Mouse (Mus musculus): ENCODE measurements around the gene Pwwp2b. TPM values are rescaled to one million over a fixed set of nuclear protein-coding genes. Genes with fewer than 3 reads are reported as not detected.

Pwwp2b gene
- polyA plus RNA-seq, 1 experiment from 2014 or later: 16.8 TPM

GRCm38 (mm10) chr7:139233714-139234113 is 14.6 kb upstream of the Pwwp2b start:
- peak overlapping the region; percentile 64; the same call in 1 of the 2 replicates for H3K27ac ChIP-seq (ENCODE audit: low read length)
- H3K9ac ChIP-seq (ENCODE audit: low read length): peak overlapping the region; percentile 25; the same call in 1 of the 2 replicates
- H3K4me2 ChIP-seq (ENCODE audit: low read depth, low read length): peak overlapping the region; percentile 6; the same call in 1 of the 2 replicates
- under 1% methylated on average over 7 of the region's 7 CpGs for WGBS
- no peak overlapping the region for H3K4me3 ChIP-seq (ENCODE audit: low read length)
- no peaks in the 10 kb centered on the region for H3K9me3 ChIP-seq (ENCODE audit: control insufficient read depth, low read length)
- ATAC-seq (ENCODE audit: low read depth): peak; percentile 90
- peaks cover 19% of the 10 kb centered on the region for H3K4me1 ChIP-seq (replicated peaks; ENCODE audit: control insufficient read depth, insufficient read depth, low read length)
- no peaks in the 10 kb centered on the region for H3K27me3 ChIP-seq (ENCODE audit: control insufficient read depth, insufficient read depth, low read depth, low read length)
- H3K36me3 ChIP-seq (ENCODE audit: control insufficient read depth, insufficient read depth, low read length): no peaks in the 10 kb centered on the region

DNA sequence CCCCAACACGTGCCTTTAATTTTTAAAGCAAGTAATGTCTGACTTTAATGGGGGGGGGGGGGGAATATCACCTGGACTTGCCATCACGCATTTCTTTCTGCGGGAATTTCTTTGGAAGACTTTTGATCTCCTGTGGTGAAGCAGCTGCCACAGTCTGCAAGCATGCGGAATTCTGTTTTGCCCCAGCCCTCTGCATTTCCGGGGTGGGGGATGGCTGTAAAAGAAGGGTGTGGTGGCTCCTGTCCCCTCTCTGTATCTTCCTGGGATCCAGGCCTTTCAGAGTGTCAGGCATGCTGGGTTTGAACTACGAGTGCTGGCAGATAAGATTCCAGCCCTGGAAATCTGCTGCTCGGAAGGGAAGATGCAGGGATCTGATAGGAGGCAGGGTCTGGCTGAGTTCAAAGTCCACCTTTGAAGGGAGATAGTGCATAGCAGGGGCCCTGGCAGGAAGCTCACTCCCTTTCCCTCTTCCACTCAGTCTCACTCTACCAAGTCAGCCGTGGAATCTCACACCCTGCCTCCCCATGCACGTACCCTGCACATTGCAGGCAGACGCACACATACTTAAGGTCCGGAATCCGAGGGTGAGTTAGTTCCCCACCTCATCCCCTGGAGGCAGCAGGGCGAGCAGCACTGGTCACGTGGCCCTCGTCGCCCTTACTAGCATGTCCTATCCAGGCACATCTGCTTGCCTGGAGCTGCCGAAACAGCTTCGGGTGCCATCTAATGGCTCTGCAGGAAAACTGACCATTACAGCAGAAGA is 13.7 kb upstream of the Pwwp2b start:
- H3K4me1 ChIP-seq (replicated peaks; ENCODE audit: control insufficient read depth, insufficient read depth, low read length): peaks cover 14% of the 10 kb centered on the region
- H3K4me3 ChIP-seq (ENCODE audit: low read length): no peak overlapping the region
- peak overlapping the region; percentile 38 for H3K27ac ChIP-seq (ENCODE audit: low read length)
- H3K36me3 ChIP-seq (ENCODE audit: control insufficient read depth, insufficient read depth, low read length): no peaks in the 10 kb centered on the region
- H3K4me2 ChIP-seq (ENCODE audit: low read depth, low read length): peak overlapping the region; percentile 10; the same call in 1 of the 2 replicates
- ATAC-seq (ENCODE audit: low read depth): peak; percentile 66
- H3K9ac ChIP-seq (ENCODE audit: low read length): peak overlapping the region; percentile 38; the same call in 1 of the 2 replicates
- no peaks in the 10 kb centered on the region for H3K9me3 ChIP-seq (ENCODE audit: control insufficient read depth, low read length)
- H3K27me3 ChIP-seq (ENCODE audit: control insufficient read depth, insufficient read depth, low read depth, low read length): no peaks in the 10 kb centered on the region
- WGBS: 11% methylated on average over 18 of the region's 18 CpGs

DNA sequence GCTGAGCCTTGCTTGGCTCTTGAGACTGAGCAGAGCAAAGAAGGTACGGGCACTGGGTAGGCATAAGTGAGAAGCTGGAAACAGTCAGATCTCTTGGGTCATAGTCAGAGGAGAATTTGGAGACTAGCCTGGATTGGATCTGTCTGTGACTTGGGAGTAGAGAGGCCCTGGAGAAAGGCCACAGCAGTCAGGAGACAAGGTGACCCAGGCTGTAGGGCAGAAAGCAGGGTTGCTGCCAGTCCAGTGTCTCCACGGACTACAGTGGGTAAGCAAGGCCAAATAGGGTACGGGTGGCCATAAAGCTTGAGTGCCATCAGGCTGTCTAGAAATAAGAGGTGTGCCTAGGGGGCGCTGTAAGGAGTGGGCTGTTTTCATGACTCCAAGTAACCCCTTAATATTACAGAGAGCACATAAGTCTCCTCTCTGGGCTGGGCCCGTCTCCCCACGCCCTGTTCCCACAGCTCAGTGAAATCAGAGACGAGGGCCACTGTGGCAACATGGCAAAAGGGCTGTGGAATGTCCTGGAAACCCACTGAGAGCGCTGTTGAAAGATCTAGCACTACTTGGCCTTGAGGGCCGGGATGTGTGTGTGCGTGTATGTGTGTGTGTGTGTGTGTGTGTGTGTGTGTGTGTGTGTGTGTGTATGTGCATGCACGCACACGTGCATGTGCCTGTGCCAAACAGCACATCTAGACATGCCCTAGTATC is 12.5 kb upstream of the Pwwp2b start:
- 63% methylated on average over 12 of the region's 12 CpGs for WGBS
- 0 out of 2 replicates have a peak overlapping the region, but pooled peaks have one; percentile 3 for H3K27ac ChIP-seq (ENCODE audit: low read length)
- 0 out of 2 replicates have a peak, but pooled peaks have one; percentile 21 for ATAC-seq (ENCODE audit: low read depth)
- H3K27me3 ChIP-seq (ENCODE audit: control insufficient read depth, insufficient read depth, low read depth, low read length): no peaks in the 10 kb centered on the region
- H3K4me1 ChIP-seq (replicated peaks; ENCODE audit: control insufficient read depth, insufficient read depth, low read length): peaks cover 12% of the 10 kb centered on the region
- H3K9ac ChIP-seq (ENCODE audit: low read length): no peak overlapping the region
- no peak overlapping the region for H3K4me2 ChIP-seq (ENCODE audit: low read depth, low read length)
- no peaks in the 10 kb centered on the region for H3K9me3 ChIP-seq (ENCODE audit: control insufficient read depth, low read length)
- no peaks in the 10 kb centered on the region for H3K36me3 ChIP-seq (ENCODE audit: control insufficient read depth, insufficient read depth, low read length)
- no peak overlapping the region for H3K4me3 ChIP-seq (ENCODE audit: low read length)

GRCm38 (mm10) chr7:139239432-139239831 is 8.8 kb upstream of the Pwwp2b start:
- Histone ChIP-seq H3K9ac (ENCODE audit: low read length) (no peak overlapping the region), H3K4me1 (replicated peaks; ENCODE audit: control insufficient read depth, insufficient read depth, low read length) (peaks cover 5% of the 10 kb centered on the region), H3K36me3 (ENCODE audit: control insufficient read depth, insufficient read depth, low read length) (no peaks in the 10 kb centered on the region), H3K9me3 (ENCODE audit: control insufficient read depth, low read length) (no peaks in the 10 kb centered on the region), H3K27me3 (ENCODE audit: control insufficient read depth, insufficient read depth, low read depth, low read length) (no peaks in the 10 kb centered on the region), H3K4me3 (ENCODE audit: low read length) (no peak overlapping the region), H3K4me2 (ENCODE audit: low read depth, low read length) (no peak overlapping the region), H3K27ac (ENCODE audit: low read length) (no peak overlapping the region)
- no peak for ATAC-seq (ENCODE audit: low read depth)
- WGBS: 60% methylated on average over 3 of the region's 3 CpGs

- no peak for ATAC-seq (ENCODE audit: low read depth)
- no peaks in the 10 kb centered on the region for H3K36me3 ChIP-seq (ENCODE audit: control insufficient read depth, insufficient read depth, low read length)
- no peaks in the 10 kb centered on the region for H3K27me3 ChIP-seq (ENCODE audit: control insufficient read depth, insufficient read depth, low read depth, low read length)
- peaks cover 43% of the 10 kb centered on the region for H3K4me1 ChIP-seq (replicated peaks; ENCODE audit: control insufficient read depth, insufficient read depth, low read length)
- no peak overlapping the region for H3K9ac ChIP-seq (ENCODE audit: low read length)
- 70% methylated on average over 5 of the region's 5 CpGs for WGBS
- no peak overlapping the region for H3K27ac ChIP-seq (ENCODE audit: low read length)
- no peak overlapping the region for H3K4me3 ChIP-seq (ENCODE audit: low read length)
- no peaks in the 10 kb centered on the region for H3K9me3 ChIP-seq (ENCODE audit: control insufficient read depth, low read length)
- no peak overlapping the region for H3K4me2 ChIP-seq (ENCODE audit: low read depth, low read length)
These were observed 2.2 kb upstream of the Pwwp2b start for GRCm38 (mm10) chr7:139246086-139246485.

- Histone ChIP-seq H3K4me2 (ENCODE audit: low read depth, low read length) (peak overlapping the region; percentile 69), H3K27me3 (ENCODE audit: control insufficient read depth, insufficient read depth, low read depth, low read length) (no peaks in the 10 kb centered on the region), H3K4me3 (ENCODE audit: low read length) (peak overlapping the region; percentile 76), H3K4me1 (replicated peaks; ENCODE audit: control insufficient read depth, insufficient read depth, low read length) (peaks cover 54% of the 10 kb centered on the region), H3K27ac (ENCODE audit: low read length) (peak overlapping the region; percentile 95), H3K9me3 (ENCODE audit: control insufficient read depth, low read length) (no peaks in the 10 kb centered on the region), H3K9ac (ENCODE audit: low read length) (peak overlapping the region; percentile 86), H3K36me3 (ENCODE audit: control insufficient read depth, insufficient read depth, low read length) (no peaks in the 10 kb centered on the region)
- peak; percentile 62 for ATAC-seq (ENCODE audit: low read depth)
- WGBS: 5% methylated on average over 38 of the region's 38 CpGs
These were observed 1.1 kb upstream of the Pwwp2b start for GRCm38 (mm10) chr7:139246931-139247880.

- peak; percentile 4 for ATAC-seq (ENCODE audit: low read depth)
These were observed 528 bp downstream of the Pwwp2b start for GRCm38 (mm10) chr7:139248615-139249405.

GRCm38 (mm10) chr7:139249406-139250210 is 1.3 kb downstream of the Pwwp2b start:
- Histone ChIP-seq H3K27me3 (ENCODE audit: control insufficient read depth, insufficient read depth, low read depth, low read length) (no peaks in the 10 kb centered on the region), H3K27ac (ENCODE audit: low read length) (peak overlapping the region; percentile 95), H3K4me1 (replicated peaks; ENCODE audit: control insufficient read depth, insufficient read depth, low read length) (peaks cover 71% of the 10 kb centered on the region), H3K4me2 (ENCODE audit: low read depth, low read length) (peak overlapping the region; percentile 69), H3K36me3 (ENCODE audit: control insufficient read depth, insufficient read depth, low read length) (no peaks in the 10 kb centered on the region), H3K9me3 (ENCODE audit: control insufficient read depth, low read length) (no peaks in the 10 kb centered on the region), H3K9ac (ENCODE audit: low read length) (peak overlapping the region; percentile 86), H3K4me3 (ENCODE audit: low read length) (peak overlapping the region; percentile 76)
- ATAC-seq (ENCODE audit: low read depth): no peak
- WGBS: 33% methylated on average over 7 of the region's 7 CpGs

More at GRCm38 (mm10) chr7:139248615-139249405, 528 bp downstream of the Pwwp2b start:
- Histone ChIP-seq H3K27me3 (ENCODE audit: control insufficient read depth, insufficient read depth, low read depth, low read length) (no peaks in the 10 kb centered on the region), H3K36me3 (ENCODE audit: control insufficient read depth, insufficient read depth, low read length) (no peaks in the 10 kb centered on the region), H3K27ac (ENCODE audit: low read length) (peak overlapping the region; percentile 95), H3K9ac (ENCODE audit: low read length) (peak overlapping the region; percentile 86), H3K4me1 (replicated peaks; ENCODE audit: control insufficient read depth, insufficient read depth, low read length) (peaks cover 70% of the 10 kb centered on the region), H3K4me3 (ENCODE audit: low read length) (peak overlapping the region; percentile 76), H3K4me2 (ENCODE audit: low read depth, low read length) (peak overlapping the region; percentile 69), H3K9me3 (ENCODE audit: control insufficient read depth, low read length) (no peaks in the 10 kb centered on the region)
- 2% methylated on average over 45 of the region's 45 CpGs for WGBS

All from lung, embryonic 16.5 days (tissue).